Mouse (Mus musculus): ENCODE data around the gene Ptpre. TPM values are rescaled to one million over a fixed set of nuclear protein-coding genes. Genes with fewer than 3 reads are reported as not detected.
A peak's percentile ranks its signal among the peaks of the same experiment; 100 is the strongest.

Ptpre gene
- polyA plus RNA-seq, 1 experiment, result 2.4 TPM

DNA sequence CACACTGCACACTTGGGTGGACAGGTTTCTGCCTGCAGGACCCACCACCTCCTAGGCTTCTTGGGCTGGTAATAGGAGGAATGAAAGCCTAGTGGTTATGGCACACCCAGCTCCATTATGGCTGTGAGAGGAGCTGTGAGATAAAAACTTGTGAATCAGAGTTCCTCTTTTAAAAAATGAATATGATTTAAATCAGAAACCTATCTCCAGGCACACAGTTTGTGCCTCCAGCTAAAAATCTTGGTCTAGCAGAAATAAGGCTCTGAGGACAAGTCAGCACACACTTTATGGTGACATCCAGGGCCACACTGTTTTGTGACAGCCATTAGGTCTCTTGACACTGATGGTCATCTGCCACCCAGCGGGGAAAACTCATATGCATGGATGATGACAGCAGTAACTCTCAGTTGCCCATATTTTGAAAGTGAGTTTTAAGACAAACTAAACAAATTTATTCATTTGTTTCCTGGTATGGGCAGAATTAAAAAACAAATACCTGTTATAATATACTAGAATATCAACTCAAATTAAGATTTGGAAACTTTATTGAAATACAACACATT lies 47.9 kb downstream of the Ptpre start:
- Histone ChIP-seq H3K4me3 (no peak overlapping the region), H3K27me3 (ENCODE audit: control insufficient read depth, insufficient read depth, insufficient read length) (no peaks in the 10 kb centered on the region), H3K79me2 (ENCODE audit: control insufficient read depth, insufficient read depth) (no peaks in the 10 kb centered on the region), H3ac (ENCODE audit: control insufficient read depth, insufficient read length) (no peak overlapping the region), H3K4me2 (ENCODE audit: low read depth) (no peak overlapping the region), H3K36me3 (ENCODE audit: control insufficient read depth, insufficient read depth) (no peaks in the 10 kb centered on the region)
- TF ChIP-seq SRF (IDR thresholded peaks at IDR 0.05; ENCODE audit: control insufficient read depth, insufficient read length, low read depth) (no peak), CEBPB (IDR thresholded peaks at IDR 0.05; ENCODE audit: insufficient read depth, poor library complexity, severe bottlenecking) (no peak), MYOG (IDR thresholded peaks at IDR 0.05; ENCODE audit: control insufficient read depth in 1 of 3, insufficient read depth in 1 of 3, insufficient read length in 2 of 3, low read depth in 2 of 3) (no peak), POLR2AphosphoS2 (IDR thresholded peaks at IDR 0.05; ENCODE audit: insufficient read length, low read depth) (no peak), REST (IDR thresholded peaks at IDR 0.05; ENCODE audit: insufficient read depth, insufficient read length) (no peak)

- Histone ChIP-seq H3K4me2 (ENCODE audit: low read depth) (no peak overlapping the region), H3K79me2 (ENCODE audit: control insufficient read depth, insufficient read depth) (no peaks in the 10 kb centered on the region), H3K36me3 (ENCODE audit: control insufficient read depth, insufficient read depth) (no peaks in the 10 kb centered on the region), H3ac (ENCODE audit: control insufficient read depth, insufficient read length) (no peak overlapping the region), H3K4me3 (no peak overlapping the region), H3K27me3 (ENCODE audit: control insufficient read depth, insufficient read depth, insufficient read length) (no peaks in the 10 kb centered on the region)
- no peak for TF ChIP-seq TCF3 (IDR thresholded peaks at IDR 0.05; ENCODE audit: insufficient read length, low read depth)
- TF ChIP-seq POLR2A (IDR thresholded peaks at IDR 0.05; ENCODE audit: insufficient read length, low read depth), result no peak
- no peak for TF ChIP-seq MYOD1 (IDR thresholded peaks at IDR 0.05; ENCODE audit: control insufficient read depth in 1 of 3, insufficient read length in 2 of 3, low read depth in 2 of 3)
- TF ChIP-seq E2F4 (IDR thresholded peaks at IDR 0.05; ENCODE audit: insufficient read depth), result no peak
- TF ChIP-seq POLR2AphosphoS2 (IDR thresholded peaks at IDR 0.05; ENCODE audit: insufficient read length, low read depth), result no peak
- no peak for TF ChIP-seq REST (IDR thresholded peaks at IDR 0.05; ENCODE audit: insufficient read depth, insufficient read length)
- TF ChIP-seq MAX (IDR thresholded peaks at IDR 0.05; ENCODE audit: low read depth), result no peak
- no peak for TF ChIP-seq USF1 (IDR thresholded peaks at IDR 0.05; ENCODE audit: low read depth)
- no peak for TF ChIP-seq MYOG (IDR thresholded peaks at IDR 0.05; ENCODE audit: control insufficient read depth in 1 of 3, insufficient read depth in 1 of 3, insufficient read length in 2 of 3, low read depth in 2 of 3)
Measured at GRCm38 (mm10) chr7:135586402-135586801, 49.1 kb downstream of the Ptpre start.

GRCm38 (mm10) chr7:135587821-135588575 lies 50.7 kb downstream of the Ptpre start:
- H3K36me3 ChIP-seq (ENCODE audit: control insufficient read depth, insufficient read depth), result no peaks in the 10 kb centered on the region
- TF ChIP-seq MYOG (IDR thresholded peaks at IDR 0.05; ENCODE audit: control insufficient read depth in 1 of 3, insufficient read depth in 1 of 3, insufficient read length in 2 of 3, low read depth in 2 of 3) (no peak), POLR2AphosphoS2 (IDR thresholded peaks at IDR 0.05; ENCODE audit: insufficient read length, low read depth) (no peak), USF1 (IDR thresholded peaks at IDR 0.05; ENCODE audit: low read depth) (no peak), REST (IDR thresholded peaks at IDR 0.05; ENCODE audit: insufficient read depth, insufficient read length) (no peak), POLR2A (IDR thresholded peaks at IDR 0.05; ENCODE audit: insufficient read length, low read depth) (no peak), E2F4 (IDR thresholded peaks at IDR 0.05; ENCODE audit: insufficient read depth) (no peak), MAX (IDR thresholded peaks at IDR 0.05; ENCODE audit: low read depth) (no peak), TCF3 (IDR thresholded peaks at IDR 0.05; ENCODE audit: insufficient read length, low read depth) (no peak), TCF12 (IDR thresholded peaks at IDR 0.05; ENCODE audit: insufficient read depth, poor library complexity, severe bottlenecking) (no peak), MYOD1 (IDR thresholded peaks at IDR 0.05; ENCODE audit: control insufficient read depth in 1 of 3, insufficient read length in 2 of 3, low read depth in 2 of 3) (no peak), SRF (IDR thresholded peaks at IDR 0.05; ENCODE audit: control insufficient read depth, insufficient read length, low read depth) (no peak)
- H3K79me2 ChIP-seq (ENCODE audit: control insufficient read depth, insufficient read depth), result no peaks in the 10 kb centered on the region
- H3K4me2 ChIP-seq (ENCODE audit: low read depth), result peak overlapping the region; percentile 66
- no peak overlapping the region for H3K4me3 ChIP-seq
- H3K27me3 ChIP-seq (ENCODE audit: control insufficient read depth, insufficient read depth, insufficient read length), result no peaks in the 10 kb centered on the region
- no peak overlapping the region for H3ac ChIP-seq (ENCODE audit: control insufficient read depth, insufficient read length)

DNA sequence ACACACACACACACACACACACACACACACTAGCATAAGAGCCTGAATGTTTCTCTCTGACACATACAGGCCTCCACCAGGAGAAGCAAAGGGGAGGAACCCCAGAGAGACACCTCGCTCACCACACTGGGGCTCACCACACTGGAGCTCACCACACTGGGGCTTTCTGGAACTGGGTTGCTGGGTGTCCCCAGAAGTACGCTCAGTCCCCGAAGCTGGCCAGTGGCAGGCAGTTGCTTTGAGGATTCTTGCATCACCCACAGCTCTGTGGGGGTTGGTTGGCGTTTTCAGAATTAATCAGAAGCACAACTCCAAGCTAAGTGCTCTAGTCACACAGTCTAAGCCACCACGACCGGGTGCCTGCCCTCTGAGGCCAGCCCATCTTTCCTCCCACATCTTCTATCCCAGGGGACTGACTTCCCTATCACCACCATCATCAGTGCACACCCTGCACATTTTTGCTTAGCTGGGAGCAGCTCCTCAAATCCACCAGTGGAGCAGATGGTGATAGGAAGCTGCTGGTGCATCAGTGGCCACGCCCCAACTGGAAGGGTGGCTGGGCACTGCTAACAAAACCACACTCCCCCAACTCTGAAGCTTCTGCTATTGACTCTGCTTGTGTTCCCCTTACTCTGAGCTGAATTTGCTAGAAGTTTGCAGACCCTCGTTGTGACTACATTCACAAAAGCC lies 51.5 kb downstream of the Ptpre start:
- TF ChIP-seq MYOG (IDR thresholded peaks at IDR 0.05; ENCODE audit: control insufficient read depth in 1 of 3, insufficient read depth in 1 of 3, insufficient read length in 2 of 3, low read depth in 2 of 3) (peak in 1 of 3 experiments; percentile 46), CEBPB (IDR thresholded peaks at IDR 0.05; ENCODE audit: insufficient read depth, poor library complexity, severe bottlenecking) (no peak), POLR2A (IDR thresholded peaks at IDR 0.05; ENCODE audit: insufficient read length, low read depth) (peak; percentile 18)
- no peak overlapping the region for H3ac ChIP-seq (ENCODE audit: control insufficient read depth, insufficient read length)

GRCm38 (mm10) chr7:135591461-135591860 lies 54.2 kb downstream of the Ptpre start:
- no peak overlapping the region for H3ac ChIP-seq (ENCODE audit: control insufficient read depth, insufficient read length)
- H3K4me3 ChIP-seq, result no peak overlapping the region
- H3K4me2 ChIP-seq (ENCODE audit: low read depth), result no peak overlapping the region
- H3K79me2 ChIP-seq (ENCODE audit: control insufficient read depth, insufficient read depth), result no peaks in the 10 kb centered on the region
- H3K27me3 ChIP-seq (ENCODE audit: control insufficient read depth, insufficient read depth, insufficient read length), result no peaks in the 10 kb centered on the region
- TF ChIP-seq POLR2A (IDR thresholded peaks at IDR 0.05; ENCODE audit: insufficient read length, low read depth), result no peak
- TF ChIP-seq MAX (IDR thresholded peaks at IDR 0.05; ENCODE audit: low read depth), result no peak
- TF ChIP-seq CEBPB (IDR thresholded peaks at IDR 0.05; ENCODE audit: insufficient read depth, poor library complexity, severe bottlenecking), result no peak
- TF ChIP-seq REST (IDR thresholded peaks at IDR 0.05; ENCODE audit: insufficient read depth, insufficient read length), result no peak
- TF ChIP-seq E2F4 (IDR thresholded peaks at IDR 0.05; ENCODE audit: insufficient read depth), result no peak
- TF ChIP-seq SRF (IDR thresholded peaks at IDR 0.05; ENCODE audit: control insufficient read depth, insufficient read length, low read depth), result no peak
- TF ChIP-seq TCF3 (IDR thresholded peaks at IDR 0.05; ENCODE audit: insufficient read length, low read depth), result no peak
- no peak for TF ChIP-seq POLR2AphosphoS2 (IDR thresholded peaks at IDR 0.05; ENCODE audit: insufficient read length, low read depth)
- TF ChIP-seq MYOG (IDR thresholded peaks at IDR 0.05; ENCODE audit: control insufficient read depth in 1 of 3, insufficient read depth in 1 of 3, insufficient read length in 2 of 3, low read depth in 2 of 3), result no peak
- no peaks in the 10 kb centered on the region for H3K36me3 ChIP-seq (ENCODE audit: control insufficient read depth, insufficient read depth)

More for the DNA sequence above, 51.5 kb downstream of the Ptpre start:
- Histone ChIP-seq H3K27me3 (ENCODE audit: control insufficient read depth, insufficient read depth, insufficient read length) (no peaks in the 10 kb centered on the region), H3K36me3 (ENCODE audit: control insufficient read depth, insufficient read depth) (no peaks in the 10 kb centered on the region), H3K4me2 (ENCODE audit: low read depth) (peak overlapping the region; percentile 66), H3K4me3 (no peak overlapping the region), H3K79me2 (ENCODE audit: control insufficient read depth, insufficient read depth) (no peaks in the 10 kb centered on the region)

Measured in myocyte (in vitro differentiated cells).